Mouse (Mus musculus) myocyte (in vitro differentiated cells): ENCODE measurements around the gene Rbms3. TPM values are rescaled to one million over a fixed set of nuclear protein-coding genes. Genes with fewer than 3 reads are reported as not detected.

Source experiments
- H3K27me3 ChIP-seq: one replicate; pipeline ENCODE4 v1.6.1; 2011; ENCODE audit not compliant: control insufficient read depth, insufficient read depth, insufficient read length
- H3K36me3 ChIP-seq: one replicate; pipeline ENCODE4 v1.6.1; 2011; ENCODE audit not compliant: control insufficient read depth, insufficient read depth
- H3K4me2 ChIP-seq: one replicate; pipeline ENCODE4 v1.6.1; 2011; ENCODE audit warnings: low read depth, control low read depth
- H3K4me3 ChIP-seq: one replicate; pipeline ENCODE4 v1.5.1; 2011; ENCODE audit warnings: mild to moderate bottlenecking, control low read depth, moderate library complexity
- H3K79me2 ChIP-seq: one replicate; pipeline ENCODE4 v1.6.1; 2011; ENCODE audit not compliant: control insufficient read depth, insufficient read depth
- H3ac ChIP-seq: one replicate; pipeline ENCODE4 v1.6.1; 2011; ENCODE audit not compliant: control insufficient read depth, insufficient read length
- CEBPB ChIP-seq: IDR thresholded peaks from 2 replicates; pipeline ENCODE4 v1.6.1; 2011; ENCODE audit warnings: mild to moderate bottlenecking, moderate library complexity; ENCODE audit not compliant: poor library complexity, insufficient read depth, severe bottlenecking
- E2F4 ChIP-seq: IDR thresholded peaks from one replicate; pipeline ENCODE4 v1.6.1; 2011; ENCODE audit warnings: mild to moderate bottlenecking, control low read depth, moderate library complexity; ENCODE audit not compliant: insufficient read depth
- MAX ChIP-seq: IDR thresholded peaks from one replicate; pipeline ENCODE4 v1.6.1; 2011; ENCODE audit warnings: low read depth, mild to moderate bottlenecking, control low read depth
- MYOD1 ChIP-seq, 3 experiments: IDR thresholded peaks; one replicate each; pipeline ENCODE4 v1.6.1; 2011; ENCODE audit warnings: control low read depth in 2 of 3, low read depth in 2 of 3, mild to moderate bottlenecking in 2 of 3, moderate library complexity in 1 of 3; ENCODE audit not compliant: insufficient read length in 2 of 3, control insufficient read depth in 1 of 3
- MYOG ChIP-seq, 3 experiments: IDR thresholded peaks; one replicate each; pipeline ENCODE4 v1.6.1; 2011; ENCODE audit warnings: control low read depth in 2 of 3, low read depth in 2 of 3, mild to moderate bottlenecking in 2 of 3; ENCODE audit not compliant: insufficient read length in 2 of 3, control insufficient read depth in 1 of 3, insufficient read depth in 1 of 3
- POLR2A ChIP-seq: IDR thresholded peaks from one replicate; pipeline ENCODE4 v1.6.1; 2011; ENCODE audit warnings: low read depth, mild to moderate bottlenecking, control low read depth, moderate library complexity; ENCODE audit not compliant: insufficient read length
- POLR2AphosphoS2 ChIP-seq: IDR thresholded peaks from one replicate; pipeline ENCODE4 v1.6.1; 2011; ENCODE audit warnings: low read depth, control low read depth; ENCODE audit not compliant: insufficient read length
- REST ChIP-seq: IDR thresholded peaks from one replicate; pipeline ENCODE4 v1.6.1; 2011; ENCODE audit warnings: mild to moderate bottlenecking, control low read depth, moderate library complexity; ENCODE audit not compliant: insufficient read depth, insufficient read length
- SRF ChIP-seq: IDR thresholded peaks from one replicate; pipeline ENCODE4 v1.6.1; 2011; ENCODE audit warnings: low read depth; ENCODE audit not compliant: control insufficient read depth, insufficient read length
- TCF12 ChIP-seq: IDR thresholded peaks from one replicate; pipeline ENCODE4 v1.6.1; 2011; ENCODE audit warnings: mild to moderate bottlenecking, control low read depth; ENCODE audit not compliant: poor library complexity, insufficient read depth, severe bottlenecking
- TCF3 ChIP-seq: IDR thresholded peaks from one replicate; pipeline ENCODE4 v1.6.1; 2011; ENCODE audit warnings: low read depth, control low read depth; ENCODE audit not compliant: insufficient read length
- USF1 ChIP-seq: IDR thresholded peaks from one replicate; pipeline ENCODE4 v1.6.1; 2011; ENCODE audit warnings: low read depth, mild to moderate bottlenecking, control low read depth, moderate library complexity
- polyA plus RNA-seq: library from polyadenylated mRNA; unstranded; fragments of >200 nt; fragmentation: generic; extraction: Trizol; gene quantifications from one replicate; pipeline ENCODE4 v1.2.1, GENCODE M21; 2012; ENCODE audit warnings: missing spikeins

The Rbms3 gene
- polyA plus RNA-seq, 1 experiment: 4.5 TPM

DNA sequence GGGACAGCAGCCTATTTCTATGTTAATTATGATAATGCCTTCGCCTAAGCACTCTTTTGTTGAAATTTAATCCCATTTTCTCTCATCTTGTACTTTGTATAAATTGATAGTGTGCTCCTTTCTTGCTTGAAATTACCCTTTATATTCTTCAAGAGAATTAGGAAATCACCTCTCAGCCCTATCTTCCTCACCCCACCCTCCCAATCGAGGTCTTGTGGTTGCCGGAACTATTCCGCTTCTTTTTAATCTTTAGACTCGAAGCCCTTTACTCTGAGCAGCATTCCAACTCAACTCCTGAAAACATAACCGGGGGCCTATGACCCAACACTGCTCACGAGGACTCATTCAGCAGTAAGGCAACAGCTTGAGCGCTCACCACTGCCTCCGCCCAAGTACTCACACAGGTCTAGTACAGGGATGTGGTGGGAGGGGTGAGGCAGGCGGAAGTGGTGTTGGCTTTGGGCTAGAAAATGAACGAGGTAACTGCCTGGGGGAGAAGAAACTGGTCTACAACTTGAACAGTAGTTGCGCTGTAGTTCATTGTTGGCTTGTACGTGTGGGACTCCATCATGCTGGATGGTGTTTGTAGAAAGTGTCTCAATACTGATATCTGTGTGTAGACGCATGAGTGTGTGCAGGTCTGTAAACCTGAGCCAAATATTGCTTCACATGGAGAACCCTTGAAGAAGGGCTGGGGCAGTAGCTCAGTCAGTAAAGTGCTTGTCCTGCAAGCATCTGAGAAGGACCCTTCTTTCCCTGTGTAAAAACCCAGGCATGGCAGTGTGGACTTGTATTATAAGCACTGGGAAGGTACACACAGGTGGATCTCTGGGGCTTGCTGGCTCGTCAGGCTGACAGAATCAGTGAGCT, 331.8 kb downstream of the Rbms3 start:
- H3K79me2 ChIP-seq: no peaks in the 10 kb centered on the region
- H3K36me3 ChIP-seq: no peaks in the 10 kb centered on the region
- no peak for TF ChIP-seq E2F4
- no peak for TF ChIP-seq POLR2AphosphoS2
- TF ChIP-seq USF1: no peak
- no peak for TF ChIP-seq TCF3
- TF ChIP-seq TCF12: no peak
- no peak for TF ChIP-seq MYOD1 (IDR thresholded peaks at IDR 0.05; ENCODE audit: control insufficient read depth in 1 of 3, insufficient read length in 2 of 3, low read depth in 2 of 3)
- H3K4me3 ChIP-seq: no peak overlapping the region
- H3K27me3 ChIP-seq: no peaks in the 10 kb centered on the region
- no peak overlapping the region for H3ac ChIP-seq
- H3K4me2 ChIP-seq: no peak overlapping the region

DNA sequence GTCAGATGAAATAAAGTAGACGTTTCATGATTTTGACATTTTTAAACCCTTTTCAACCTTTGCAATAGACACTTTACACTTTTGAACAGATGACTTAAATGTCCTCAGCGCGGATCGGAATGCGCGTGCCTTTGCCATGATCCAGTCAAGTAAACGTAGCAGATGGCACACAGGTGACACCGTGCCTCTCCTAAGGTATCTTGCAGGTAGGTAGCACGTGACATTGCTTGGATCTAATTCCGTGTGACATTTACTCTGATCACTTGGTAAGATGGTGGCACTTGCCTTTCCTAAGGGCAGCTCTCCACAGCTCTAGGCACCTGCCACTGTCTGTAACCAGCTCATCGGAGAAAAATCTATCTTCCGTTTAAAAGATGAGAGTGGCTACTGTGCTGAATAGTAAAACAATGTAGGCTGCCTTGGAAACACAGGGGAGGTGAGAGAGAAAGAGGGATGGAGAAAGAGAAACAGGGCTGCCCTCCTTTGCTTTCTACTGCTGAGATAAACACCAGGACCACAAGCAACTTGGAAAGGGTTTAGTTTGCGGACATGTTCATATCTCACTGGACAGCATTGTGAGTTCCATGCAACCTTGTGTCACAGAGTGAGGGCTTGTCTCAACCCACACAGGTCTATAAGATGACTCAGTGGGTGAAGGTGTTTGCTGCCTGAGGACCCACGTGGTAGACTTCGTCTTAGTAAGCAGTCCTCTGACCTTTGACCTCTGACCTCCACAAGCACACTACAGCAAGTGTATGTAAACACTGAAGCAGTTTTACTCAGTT, 338.5 kb downstream of the Rbms3 start:
- Histone ChIP-seq H3K36me3 (no peaks in the 10 kb centered on the region), H3K79me2 (no peaks in the 10 kb centered on the region), H3ac (no peak overlapping the region), H3K4me2 (no peak overlapping the region), H3K4me3 (no peak overlapping the region), H3K27me3 (no peaks in the 10 kb centered on the region)
- TF ChIP-seq POLR2A: no peak
- TF ChIP-seq TCF12: no peak
- TF ChIP-seq E2F4: no peak
- no peak for TF ChIP-seq CEBPB
- TF ChIP-seq MYOG (IDR thresholded peaks at IDR 0.05; ENCODE audit: control insufficient read depth in 1 of 3, insufficient read depth in 1 of 3, insufficient read length in 2 of 3, low read depth in 2 of 3): no peak
- no peak for TF ChIP-seq SRF
- TF ChIP-seq USF1: no peak
- TF ChIP-seq TCF3: no peak
- TF ChIP-seq MYOD1 (IDR thresholded peaks at IDR 0.05; ENCODE audit: control insufficient read depth in 1 of 3, insufficient read length in 2 of 3, low read depth in 2 of 3): no peak
- TF ChIP-seq POLR2AphosphoS2: no peak
- no peak for TF ChIP-seq MAX
- TF ChIP-seq REST: no peak

DNA sequence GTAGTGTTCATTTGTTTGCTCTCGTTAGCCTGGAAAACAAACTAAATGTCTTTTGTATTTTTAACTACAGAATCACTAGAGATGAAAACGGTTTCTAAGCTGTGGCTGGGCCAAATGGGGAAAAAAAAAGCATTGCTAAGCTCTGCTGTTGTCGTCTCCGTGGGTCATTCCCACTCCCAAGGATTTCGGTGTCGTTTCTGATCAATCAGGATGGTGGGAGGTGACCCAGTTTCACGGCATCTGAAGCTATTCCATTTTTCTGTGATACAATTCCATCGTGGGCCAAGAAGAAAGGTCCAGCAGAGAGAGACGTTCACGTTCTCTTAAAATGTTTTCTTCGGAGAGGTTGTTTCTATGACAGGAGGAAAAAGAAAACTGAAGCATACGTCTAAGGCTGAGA, 354.9 kb downstream of the Rbms3 start:
- Histone ChIP-seq H3K36me3 (no peaks in the 10 kb centered on the region), H3K27me3 (no peaks in the 10 kb centered on the region), H3K4me3 (no peak overlapping the region), H3K79me2 (no peaks in the 10 kb centered on the region), H3K4me2 (no peak overlapping the region), H3ac (no peak overlapping the region)
- TF ChIP-seq E2F4 (no peak), MYOD1 (IDR thresholded peaks at IDR 0.05; ENCODE audit: control insufficient read depth in 1 of 3, insufficient read length in 2 of 3, low read depth in 2 of 3) (no peak), SRF (no peak), REST (no peak), MAX (no peak), TCF3 (no peak), POLR2AphosphoS2 (no peak), CEBPB (no peak), MYOG (IDR thresholded peaks at IDR 0.05; ENCODE audit: control insufficient read depth in 1 of 3, insufficient read depth in 1 of 3, insufficient read length in 2 of 3, low read depth in 2 of 3) (no peak), USF1 (no peak), TCF12 (no peak), POLR2A (no peak)

DNA sequence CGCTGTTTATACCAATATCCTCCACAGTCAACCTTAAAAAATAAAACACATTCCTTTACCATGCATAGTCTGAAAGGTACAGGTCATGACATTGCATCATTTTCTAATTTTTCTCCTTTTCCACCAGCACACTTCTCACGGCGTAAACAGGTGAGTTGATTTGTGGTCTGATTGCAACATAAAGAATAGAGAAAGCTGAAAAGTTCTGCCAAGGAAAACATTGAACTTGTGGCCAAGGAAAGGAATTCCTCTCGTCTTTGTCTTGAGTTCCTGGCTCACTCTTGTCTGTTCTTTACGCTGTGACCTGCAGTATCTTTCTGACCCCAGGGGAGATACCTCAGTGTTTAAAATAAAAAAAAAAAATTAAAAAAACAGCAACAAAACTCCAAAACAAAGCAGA, 370.1 kb downstream of the Rbms3 start:
- TF ChIP-seq E2F4 (no peak), POLR2AphosphoS2 (no peak), MYOD1 (IDR thresholded peaks at IDR 0.05; ENCODE audit: control insufficient read depth in 1 of 3, insufficient read length in 2 of 3, low read depth in 2 of 3) (no peak), USF1 (no peak), CEBPB (no peak), MYOG (IDR thresholded peaks at IDR 0.05; ENCODE audit: control insufficient read depth in 1 of 3, insufficient read depth in 1 of 3, insufficient read length in 2 of 3, low read depth in 2 of 3) (no peak), POLR2A (no peak), REST (no peak), TCF12 (no peak), MAX (no peak), SRF (no peak), TCF3 (no peak)
- H3ac ChIP-seq: no peak overlapping the region
- H3K36me3 ChIP-seq: no peaks in the 10 kb centered on the region
- H3K4me2 ChIP-seq: no peak overlapping the region
- H3K79me2 ChIP-seq: no peaks in the 10 kb centered on the region
- H3K27me3 ChIP-seq: no peaks in the 10 kb centered on the region
- H3K4me3 ChIP-seq: no peak overlapping the region
